Mouse (Mus musculus): ENCODE data around the gene Tmem120a.
A peak's percentile ranks its signal among the peaks of the same experiment; 100 is the strongest.

DNA sequence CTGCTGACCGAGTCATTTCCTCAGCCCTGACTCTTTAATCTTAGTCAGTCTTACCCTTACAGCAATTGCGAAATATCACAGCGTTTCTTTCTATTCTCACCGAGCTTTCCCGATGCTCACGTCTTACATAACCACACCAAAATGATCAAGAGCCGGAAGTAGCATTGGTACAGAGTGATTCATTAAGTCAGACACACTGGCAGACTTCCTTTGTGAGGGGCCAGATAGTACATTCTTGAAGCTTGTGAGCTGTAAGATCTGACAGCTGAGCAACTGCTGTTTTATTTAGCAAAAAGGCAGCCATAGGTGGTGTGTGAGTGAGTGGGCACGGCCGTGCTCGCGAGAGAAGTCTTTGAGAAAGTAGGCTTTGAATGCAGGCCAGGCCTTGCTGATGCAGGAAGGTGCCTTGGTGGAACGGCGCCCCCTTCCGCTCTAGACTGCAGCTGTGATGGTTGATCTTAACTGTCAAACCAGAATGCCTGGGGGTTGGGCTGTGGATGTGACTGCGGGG lies 41.5 kb downstream of the Tmem120a start:
- TF ChIP-seq MYOD1 (IDR thresholded peaks at IDR 0.05; ENCODE audit: control insufficient read depth in 1 of 3, insufficient read length in 2 of 3, low read depth in 2 of 3) (peak; percentile 74 to 96 (median 93)), POLR2A (IDR thresholded peaks at IDR 0.05; ENCODE audit: insufficient read length, low read depth) (no peak), CEBPB (IDR thresholded peaks at IDR 0.05; ENCODE audit: insufficient read depth, poor library complexity, severe bottlenecking) (peak; percentile 97), E2F4 (IDR thresholded peaks at IDR 0.05; ENCODE audit: insufficient read depth) (no peak), SRF (IDR thresholded peaks at IDR 0.05; ENCODE audit: control insufficient read depth, insufficient read length, low read depth) (no peak), POLR2AphosphoS2 (IDR thresholded peaks at IDR 0.05; ENCODE audit: insufficient read length, low read depth) (no peak), MYOG (IDR thresholded peaks at IDR 0.05; ENCODE audit: control insufficient read depth in 1 of 3, insufficient read depth in 1 of 3, insufficient read length in 2 of 3, low read depth in 2 of 3) (peak in 1 of 3 experiments; percentile 59), MAX (IDR thresholded peaks at IDR 0.05; ENCODE audit: low read depth) (no peak)
